Mouse (Mus musculus): Measurements from ENCODE around the gene Pusl1. TPM values are rescaled to one million over a fixed set of nuclear protein-coding genes. Genes with fewer than 3 reads are reported as not detected.

Pusl1 gene
- polyA plus RNA-seq, 2 experiments from 2014 or later = 12.6 to 25.3 TPM

GRCm38 (mm10) chr4:155886330-155886729 lies 5.3 kb downstream of the Pusl1 start:
- no peak for ATAC-seq

GRCm38 (mm10) chr4:155883587-155883986 lies 8.0 kb downstream of the Pusl1 start:
- no peak for ATAC-seq

- ATAC-seq = no peak
Observed at GRCm38 (mm10) chr4:155871404-155871803, 20.2 kb downstream of the Pusl1 start.

DNA sequence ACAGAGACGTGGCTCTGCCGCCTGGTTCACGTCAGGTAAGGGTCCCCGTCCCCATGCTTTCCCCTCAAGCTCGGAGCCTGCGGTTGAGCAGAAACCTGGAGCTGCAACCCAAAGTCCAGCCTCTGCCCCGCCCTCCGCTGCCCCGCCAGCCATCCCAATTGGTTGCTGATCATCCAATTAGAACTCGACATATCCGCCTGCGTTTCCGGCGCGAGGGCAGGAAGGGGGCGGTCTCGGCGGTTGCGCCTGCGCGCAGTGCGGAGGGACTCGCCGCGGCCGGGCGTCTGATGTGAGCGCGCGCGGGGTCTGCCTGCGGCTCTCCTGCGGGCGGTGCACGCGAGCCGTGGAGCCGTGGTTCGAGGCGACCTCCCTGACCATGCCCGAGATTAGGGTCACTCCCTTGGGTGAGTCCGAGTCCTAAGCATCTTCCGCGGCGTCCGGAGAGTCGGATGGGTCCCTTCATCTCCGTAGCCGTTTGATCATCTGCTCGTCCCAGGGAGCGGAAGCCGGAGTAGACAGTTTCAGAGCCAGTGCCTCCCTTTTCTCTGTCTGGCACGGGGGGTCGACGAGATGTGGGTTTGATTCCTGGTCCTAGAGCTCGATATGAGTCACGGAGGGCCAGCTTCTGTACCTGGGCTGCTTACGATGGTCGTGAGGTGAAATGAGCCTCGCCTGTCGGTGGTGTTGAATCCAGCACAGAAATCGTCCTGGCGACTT lies 22.1 kb downstream of the Pusl1 start, which contains the start of the genes Cptp and Ints11:
Gene Cptp, minus strand, starts transcription at position 124 of the 717 bp plus-strand sequence.
Gene Ints11, plus strand, starts transcription at position 230 of the 717 bp plus-strand sequence.
- peak; percentile 96 for ATAC-seq

DNA sequence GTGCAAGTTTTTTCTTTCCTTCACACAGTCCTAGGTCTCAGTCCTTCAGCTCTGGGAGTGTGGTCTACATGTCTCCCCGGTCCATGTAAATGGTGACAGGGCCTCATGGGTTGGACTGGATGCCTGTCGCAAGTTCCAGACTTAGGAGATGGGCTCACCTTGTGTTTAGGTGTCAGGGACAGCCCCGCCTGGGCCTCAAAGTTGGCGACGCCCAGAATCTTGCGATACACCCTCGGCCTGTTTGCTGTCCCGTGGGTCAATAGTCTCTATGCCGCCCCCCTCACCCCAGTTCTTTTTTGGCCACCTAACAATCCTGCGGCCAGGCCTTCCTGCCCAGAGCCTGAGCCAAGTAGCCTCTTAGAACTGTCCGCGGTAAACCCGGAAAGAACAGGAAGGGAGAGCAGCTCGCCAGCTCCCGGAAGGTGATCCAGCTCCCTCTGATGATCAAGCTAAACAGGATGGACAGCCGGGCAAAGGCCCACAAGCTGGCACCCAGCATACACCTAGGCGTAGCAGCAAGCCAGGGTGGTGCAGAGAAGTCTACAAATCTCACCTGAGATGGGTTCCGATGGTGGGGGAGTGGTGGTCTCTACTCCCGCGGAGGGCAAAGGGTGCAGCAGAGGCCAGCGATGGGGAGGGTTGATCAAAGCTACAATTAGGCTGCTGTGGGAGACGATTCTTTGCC lies 22.8 kb downstream of the Pusl1 start:
- ATAC-seq = peak; percentile 36

DNA sequence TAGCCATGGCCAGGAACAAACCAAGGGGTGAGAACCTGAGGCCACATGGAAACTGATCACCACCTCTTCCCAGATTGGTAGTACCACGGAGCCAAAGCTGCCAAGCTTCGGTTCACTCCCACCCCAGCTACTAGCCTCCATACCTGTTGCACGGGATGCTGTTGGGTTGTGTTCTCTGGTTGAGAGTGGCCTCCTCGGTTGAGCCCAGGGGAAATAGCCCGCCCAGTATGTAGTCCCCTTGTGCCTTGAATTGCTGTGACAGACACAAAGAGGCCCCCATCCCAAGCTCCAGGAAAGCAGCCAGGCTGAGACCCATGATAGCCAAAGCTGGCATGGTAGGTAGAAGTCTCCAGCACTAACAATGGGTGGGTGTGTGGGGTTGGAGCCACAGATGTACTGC lies 28.6 kb downstream of the Pusl1 start, which contains the start of gene Tas1r3:
Gene Tas1r3, minus strand, starts transcription at position 362 of the 400 bp plus-strand sequence.
- no peak for ATAC-seq

GRCm38 (mm10) chr4:155861787-155862186 lies 29.8 kb downstream of the Pusl1 start:
- no peak for ATAC-seq

DNA sequence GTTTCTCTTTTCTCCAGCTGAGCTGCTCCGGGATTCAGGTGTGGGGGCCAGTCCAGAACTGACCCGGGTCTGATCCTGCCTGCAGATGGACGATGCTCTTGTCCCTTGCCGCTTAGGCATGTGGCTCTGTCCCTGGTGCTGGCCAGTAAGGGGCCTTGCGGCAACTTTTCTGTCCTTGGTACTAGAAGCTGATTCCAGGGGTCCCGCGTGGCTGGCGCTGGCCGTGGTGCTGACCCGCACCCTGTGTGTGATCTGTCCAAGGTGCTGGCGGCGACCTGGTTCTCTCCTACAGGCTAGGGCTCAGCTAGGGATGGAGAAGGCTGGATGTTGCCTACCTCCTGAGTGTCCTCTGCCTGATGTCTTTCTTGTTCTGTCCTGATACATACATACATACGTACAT lies 32.3 kb downstream of the Pusl1 start:
- ATAC-seq = no peak

DNA sequence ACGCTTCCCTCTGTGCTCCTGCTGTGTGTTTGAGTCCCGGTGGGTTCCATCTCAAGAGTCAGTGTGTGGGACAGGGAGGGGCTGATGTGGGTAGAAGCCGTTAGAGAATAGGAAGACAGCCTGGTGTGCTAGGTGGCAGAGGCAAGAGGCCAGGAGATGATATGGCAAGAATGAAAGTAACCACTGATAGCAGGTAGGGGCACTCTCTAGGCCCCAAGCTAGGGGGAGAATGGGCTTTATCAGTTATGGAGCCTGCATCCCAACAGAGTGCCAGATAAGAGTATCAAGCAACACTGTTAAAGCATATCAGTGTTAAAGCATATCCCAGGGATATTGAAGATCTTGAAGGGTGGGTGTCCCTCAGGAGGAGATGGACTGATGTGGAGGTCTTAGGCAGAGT lies 34.7 kb downstream of the Pusl1 start:
- ATAC-seq = no peak

- no peak for ATAC-seq
Observed at GRCm38 (mm10) chr4:155856071-155856470, 35.5 kb downstream of the Pusl1 start.

DNA sequence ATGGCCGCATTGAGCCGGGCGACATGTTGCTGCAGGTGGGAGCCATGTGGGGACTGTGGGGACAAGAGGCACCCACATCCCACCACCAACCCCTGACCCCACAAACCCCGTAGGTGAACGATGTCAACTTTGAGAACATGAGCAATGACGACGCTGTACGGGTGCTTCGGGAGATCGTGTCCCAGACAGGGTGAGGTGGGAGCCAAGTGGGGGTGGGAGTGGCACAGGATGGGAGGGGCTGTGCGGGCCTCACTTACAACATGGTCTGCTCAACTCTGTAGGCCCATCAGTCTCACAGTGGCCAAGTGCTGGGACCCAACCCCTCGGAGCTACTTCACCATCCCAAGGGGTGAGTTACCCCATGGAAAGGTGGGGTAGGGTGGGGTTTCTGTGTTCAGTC lies 36.6 kb downstream of the Pusl1 start:
- no peak for ATAC-seq

DNA sequence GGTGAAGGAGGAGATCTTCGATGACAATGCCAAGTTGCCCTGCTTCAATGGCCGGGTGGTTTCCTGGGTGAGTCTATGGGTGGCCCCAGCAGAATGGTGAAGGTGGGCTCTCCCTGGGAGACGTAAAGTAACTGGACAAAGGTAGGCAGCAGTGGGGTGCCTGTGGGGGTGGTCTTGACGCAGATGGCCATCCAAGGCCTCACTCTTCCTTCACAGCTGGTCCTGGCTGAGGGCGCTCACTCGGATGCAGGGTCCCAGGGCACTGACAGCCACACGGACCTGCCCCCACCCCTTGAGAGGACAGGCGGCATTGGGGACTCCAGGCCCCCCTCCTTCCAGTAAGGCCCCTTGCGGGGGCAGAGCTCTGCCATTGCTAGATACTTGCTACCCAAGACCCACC lies 38.2 kb downstream of the Pusl1 start:
- ATAC-seq = no peak

GRCm38 (mm10) chr4:155851951-155852411 lies 39.6 kb downstream of the Pusl1 start:
- no peak for ATAC-seq

- ATAC-seq = no peak
Observed at GRCm38 (mm10) chr4:155851368-155851767, 40.2 kb downstream of the Pusl1 start.

DNA sequence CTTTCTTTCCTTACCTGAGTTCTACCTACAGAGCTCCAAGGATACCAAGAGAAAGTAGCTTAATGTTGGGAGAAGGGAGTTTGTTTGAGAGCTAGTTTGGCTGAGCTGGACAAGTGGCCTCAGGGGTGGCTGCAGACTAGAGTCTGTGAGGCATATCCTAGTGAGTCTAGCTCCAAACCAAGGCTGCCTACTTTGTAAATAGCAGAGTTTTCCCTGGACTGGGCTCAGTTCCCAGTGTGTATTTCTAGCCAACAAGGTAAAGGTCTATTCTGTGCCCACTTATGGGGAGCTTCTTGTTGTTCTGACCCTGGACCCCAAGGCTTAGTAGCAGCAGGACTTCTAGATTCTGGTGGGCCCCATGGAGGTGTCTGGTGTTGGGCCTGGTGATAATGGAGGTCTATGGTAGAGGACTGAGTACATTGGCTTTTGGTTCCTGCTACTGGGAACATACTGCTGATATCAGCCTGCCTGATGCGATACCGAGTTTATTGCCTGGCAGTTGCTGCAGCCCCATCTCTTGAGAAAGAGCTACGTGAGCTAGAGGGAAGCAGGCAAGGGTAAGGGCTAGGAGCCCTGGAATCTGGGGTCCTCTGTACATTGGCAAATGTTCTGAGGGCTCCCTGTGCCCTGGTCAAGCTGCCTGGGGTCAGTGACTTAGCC lies 41.7 kb downstream of the Pusl1 start:
- no peak for ATAC-seq

GRCm38 (mm10) chr4:155849391-155849790 lies 42.2 kb downstream of the Pusl1 start:
- ATAC-seq = no peak

DNA sequence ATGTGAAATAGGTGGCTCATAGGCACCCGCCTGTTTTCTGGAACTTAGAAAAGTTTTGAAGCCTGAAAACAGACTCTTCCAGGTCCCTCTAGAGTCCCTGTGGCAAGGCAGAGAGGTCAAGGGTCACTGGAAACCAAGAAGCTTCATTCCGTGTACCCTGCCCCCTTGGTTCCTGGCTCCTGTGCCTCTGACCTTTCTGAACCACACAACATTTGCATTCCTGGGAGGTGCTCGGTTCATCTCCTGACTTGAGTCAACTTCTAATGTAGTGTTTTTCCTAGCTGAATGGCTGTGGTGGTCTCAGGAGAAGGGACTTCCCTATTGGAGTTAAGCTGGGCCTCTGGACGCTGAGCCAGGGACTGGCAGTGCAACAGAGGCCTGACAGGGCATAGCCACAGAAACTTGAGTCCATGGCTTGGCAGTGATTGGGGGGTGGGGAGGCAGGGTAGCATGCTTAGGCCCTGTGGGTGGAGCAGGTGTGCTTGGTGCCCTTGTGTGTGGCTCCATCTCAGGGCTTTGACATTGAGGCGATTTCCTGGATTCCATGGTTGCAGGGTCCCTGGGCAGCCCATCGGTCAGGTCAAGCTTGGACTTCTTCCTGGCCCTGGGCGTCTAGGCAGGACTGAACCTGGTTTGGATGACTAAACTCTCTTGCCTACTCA lies 43.0 kb downstream of the Pusl1 start:
- ATAC-seq = no peak

DNA sequence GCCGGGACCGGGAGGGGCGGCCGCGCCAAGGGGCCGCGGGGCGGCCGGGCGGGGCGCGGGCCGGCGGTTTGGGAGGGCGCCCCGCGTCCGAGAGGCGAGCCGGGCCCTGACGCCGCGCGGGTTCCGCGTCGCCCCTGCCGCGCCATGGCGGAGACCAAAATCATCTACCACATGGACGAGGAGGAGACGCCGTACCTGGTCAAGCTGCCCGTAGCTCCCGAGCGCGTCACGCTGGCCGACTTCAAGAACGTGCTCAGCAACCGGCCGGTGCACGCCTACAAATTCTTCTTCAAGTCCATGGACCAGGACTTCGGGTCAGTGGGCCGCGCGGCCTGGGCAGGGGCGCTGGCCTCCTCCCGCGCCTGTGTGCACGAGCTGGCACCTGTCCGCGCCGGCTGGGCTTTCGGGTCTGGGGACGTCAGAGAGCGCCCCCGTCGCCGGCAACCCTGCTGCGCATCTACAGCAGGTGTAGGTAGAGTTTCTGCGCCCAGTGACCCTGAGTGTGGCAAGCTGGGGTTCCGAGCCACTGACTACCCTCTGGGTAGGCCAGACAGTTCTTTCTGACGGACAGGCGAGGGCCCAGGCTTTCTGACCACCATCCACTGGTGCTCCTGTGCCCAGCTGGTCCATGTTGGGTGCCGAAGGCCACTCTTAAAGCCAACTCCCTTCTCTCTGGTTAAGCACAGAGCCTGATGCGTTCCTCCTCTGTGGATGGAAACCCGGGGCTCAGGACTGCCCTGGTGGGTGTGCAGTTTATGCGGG lies 43.8 kb downstream of the Pusl1 start:
- ATAC-seq = no peak

- peak; percentile 83 for ATAC-seq
Observed at GRCm38 (mm10) chr4:155846871-155847578, 44.6 kb downstream of the Pusl1 start, which contains the start of gene Dvl1. TSS of gene Dvl1 (plus strand) at chr4:155847402.

- no peak for ATAC-seq
Observed at GRCm38 (mm10) chr4:155843231-155843630, 48.4 kb downstream of the Pusl1 start.

GRCm38 (mm10) chr4:155841651-155842270 lies 49.8 kb downstream of the Pusl1 start:
- ATAC-seq = peak; percentile 34
